Mouse (Mus musculus): ENCODE data around the gene Wee2. TPM values are rescaled to one million over a fixed set of nuclear protein-coding genes. Genes with fewer than 3 reads are reported as not detected.

Gene Wee2
- 0.38 and 0.60 TPM in 2 replicates for polyA plus RNA-seq (2012; rRNA removed)

DNA sequence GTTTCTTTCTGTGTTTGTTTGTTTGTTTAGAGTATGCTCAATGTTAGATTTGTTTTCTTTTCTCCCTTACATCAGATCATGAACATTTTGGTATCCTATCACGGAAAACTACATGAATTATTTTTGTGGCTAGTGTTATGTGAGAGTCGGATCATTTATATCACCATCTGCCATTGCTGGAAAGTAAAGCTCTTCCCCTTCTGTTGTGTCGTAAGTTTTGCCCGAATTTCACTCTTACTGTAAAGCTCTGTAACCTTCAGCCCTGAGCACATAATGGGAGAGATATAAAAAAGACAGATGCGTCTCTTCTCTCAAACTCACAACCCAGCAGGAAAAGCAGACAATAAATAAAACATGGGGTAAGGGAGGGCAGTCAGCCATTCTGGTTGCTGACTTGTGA lies at the start of gene Wee2:
TSS of gene Wee2 (plus strand) at position 153 of the 400 bp plus-strand sequence.

DNA sequence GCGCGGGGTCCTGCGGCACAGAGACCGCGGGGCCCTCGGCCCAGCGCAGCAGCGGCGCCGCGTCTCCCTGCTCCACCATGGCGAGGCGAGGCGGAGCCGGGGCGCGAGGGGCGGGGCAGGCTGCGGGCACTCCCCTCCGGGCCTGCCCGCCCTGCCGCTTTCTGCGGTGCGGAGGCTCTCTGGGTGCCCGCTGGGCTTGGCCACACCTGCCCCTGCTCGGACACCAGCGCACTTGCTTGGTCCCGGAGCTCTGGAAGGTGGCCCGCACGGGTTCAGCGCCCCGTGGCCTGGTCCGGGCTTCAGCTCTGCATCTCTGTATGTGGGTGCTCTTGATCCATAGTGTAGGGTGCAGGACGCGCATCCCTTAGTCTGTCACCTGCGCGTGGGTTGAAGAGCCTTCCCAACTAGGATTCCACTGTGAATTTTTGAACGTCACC lies 2.8 kb upstream of the Wee2 start, which contains the start of gene E330009J07Rik:
TSS of gene E330009J07Rik (minus strand) at position 89 of the 437 bp plus-strand sequence.

DNA sequence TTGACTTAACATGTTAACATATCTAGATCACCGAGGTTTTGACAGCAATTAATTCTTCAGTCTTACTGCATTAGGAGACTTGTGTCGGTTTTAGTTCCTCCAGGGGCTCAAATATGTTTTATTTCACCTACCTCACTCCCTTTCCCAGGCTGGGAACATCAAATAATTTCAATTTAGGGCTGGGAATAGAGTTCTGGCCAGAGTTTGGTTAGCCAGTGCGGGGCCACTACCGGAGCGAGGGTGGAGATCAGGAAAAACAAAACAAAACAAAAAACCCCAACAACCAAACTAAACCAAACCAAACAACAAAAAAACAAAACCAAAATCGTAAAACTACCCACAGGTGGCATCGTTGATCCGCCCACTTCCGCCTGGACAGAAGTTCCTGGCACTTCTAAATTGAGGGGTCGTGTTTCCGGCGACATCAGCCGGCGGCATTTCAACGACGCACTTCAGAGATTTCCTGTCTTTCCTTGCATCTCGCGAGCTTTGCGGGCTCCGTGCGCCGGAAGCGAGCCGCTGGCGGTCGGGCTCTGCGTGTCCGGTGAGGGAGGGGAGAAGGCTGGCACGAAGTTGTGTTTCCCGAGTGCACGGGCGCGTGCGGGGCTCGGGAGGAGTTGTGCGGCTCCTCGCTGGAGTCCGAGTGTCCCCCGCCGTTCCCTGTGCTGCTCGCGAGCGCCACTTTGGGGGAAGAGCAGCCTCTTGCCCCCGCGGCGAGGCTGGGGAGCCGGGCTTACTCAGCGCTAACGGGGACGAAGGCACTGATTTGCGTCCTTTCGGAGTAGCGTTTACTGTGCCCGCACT lies 32.2 kb downstream of the Wee2 start, which contains the start of gene Ssbp1:
TSS of gene Ssbp1 (plus strand) at position 437 of the 804 bp plus-strand sequence.

DNA sequence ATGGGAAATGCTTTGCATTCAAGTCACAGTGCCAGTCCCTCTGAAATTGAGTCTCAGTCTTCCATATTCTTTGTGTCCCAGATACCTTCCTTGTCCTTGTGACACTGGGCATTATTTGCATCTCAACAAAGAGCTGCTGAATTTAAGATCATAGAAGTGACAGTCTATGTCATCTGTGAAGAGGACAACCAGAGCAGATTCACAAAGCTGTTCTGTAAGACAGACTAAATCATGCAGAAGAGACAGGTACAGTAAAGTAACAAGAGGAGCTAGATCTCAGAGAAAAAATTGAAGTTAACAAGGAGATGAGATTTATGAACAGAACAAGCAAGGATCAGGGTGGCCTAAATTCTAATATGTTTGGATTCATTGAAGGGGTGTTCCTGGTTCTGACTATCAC lies 52.0 kb downstream of the Wee2 start, which contains the start of gene Tas2r137:
TSS of gene Tas2r137 (plus strand) at position 301 of the 400 bp plus-strand sequence.

DNA sequence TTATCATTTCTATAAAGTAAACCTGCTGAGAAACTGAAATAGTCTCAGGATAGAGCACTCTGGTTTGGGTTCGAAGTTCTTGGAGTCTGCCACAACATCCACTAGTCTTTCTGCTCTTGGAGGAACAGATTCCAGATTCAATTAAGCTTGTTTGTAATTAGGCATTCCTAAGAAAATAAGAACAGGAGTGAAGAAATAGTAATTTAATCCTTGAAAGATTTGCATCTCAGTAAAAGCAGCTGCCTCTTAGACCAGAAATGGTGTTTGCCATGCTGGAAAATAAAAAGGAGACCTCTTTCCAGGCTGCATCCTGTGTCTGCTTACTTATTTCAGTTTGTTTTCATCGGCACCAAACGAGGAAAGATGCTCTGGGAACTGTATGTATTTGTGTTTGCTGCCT lies 54.3 kb downstream of the Wee2 start, which contains the start of gene Tas2r108:
TSS of gene Tas2r108 (plus strand) at position 301 of the 400 bp plus-strand sequence.

Other genes with a start within 250 kb of the Wee2 start
- 14.2 and 22.0 TPM in 2 replicates for gene Agk, start 113.9 kb upstream of the Wee2 start, polyA plus RNA-seq (2012; rRNA removed)
- 6.4 and 6.6 TPM in 2 replicates for gene E330009J07Rik, start 3.0 kb upstream of the Wee2 start, polyA plus RNA-seq (2012; rRNA removed)
- 9.4 and 11.1 TPM in 2 replicates for gene Ssbp1, start 32.3 kb downstream of the Wee2 start, polyA plus RNA-seq (2012; rRNA removed)
- not detected in 2 replicates for gene Tas2r137, start 52.1 kb downstream of the Wee2 start, polyA plus RNA-seq (2012; rRNA removed)
- not detected in 2 replicates for gene Tas2r108, start 54.4 kb downstream of the Wee2 start, polyA plus RNA-seq (2012; rRNA removed)
- gene Prss37, start 80.4 kb downstream of the Wee2 start, polyA plus RNA-seq (2012; rRNA removed) = not detected in 2 replicates
- not detected in 2 replicates for gene Olfr461, start 116.0 kb downstream of the Wee2 start, polyA plus RNA-seq (2012; rRNA removed)
- gene Olfr460, start 130.4 kb downstream of the Wee2 start, polyA plus RNA-seq (2012; rRNA removed) = not detected in 2 replicates
- gene Clec5a, start 146.7 kb downstream of the Wee2 start, polyA plus RNA-seq (2012; rRNA removed) = 0.19 TPM in 1 of 2 replicates, not detected in the other
- gene Tas2r138, start 174.2 kb downstream of the Wee2 start, polyA plus RNA-seq (2012; rRNA removed) = not detected in 2 replicates
- 0.19 and 0.24 TPM in 2 replicates for gene Mgam, start 189.7 kb downstream of the Wee2 start, polyA plus RNA-seq (2012; rRNA removed)

Measured in ovary, adult 2 months (tissue).